Mouse (Mus musculus) spleen, adult 2 months (tissue): Measurements from ENCODE around the gene Timm23. TPM values are rescaled to one million over a fixed set of nuclear protein-coding genes. Genes with fewer than 3 reads are reported as not detected.
A peak's percentile ranks its signal among the peaks of the same experiment; 100 is the strongest.
"Not testable (repeated sequence)": the region's sequence is repeated elsewhere in the genome, so short reads cannot be mapped to it uniquely, and the experiment has no call there.

ENCODE experiments used
- DNase-seq, 2 experiments: peaks; one replicate each; pipeline versions ENCODE4 v3.0.0 to v3.0.0-alpha.2; 2012 to 2021; ENCODE audit warnings: low spot score in 2 of 2, low read depth in 1 of 2
- H3K27ac ChIP-seq: fragments of 200-500 bp; 2 replicates; pipeline ENCODE4 v1.5.1; 2012; ENCODE audit warnings: low read length, inconsistent platforms; ENCODE audit not compliant: insufficient read depth
- H3K27me3 ChIP-seq: fragments of 200-500 bp; 2 replicates; pipeline ENCODE4 v1.6.1; 2012; ENCODE audit warnings: mild to moderate bottlenecking, moderate library complexity, low read length, inconsistent platforms; ENCODE audit not compliant: control insufficient read depth, insufficient read depth
- H3K36me3 ChIP-seq: fragments of 200-500 bp; 2 replicates; pipeline ENCODE4 v1.6.1; 2012; ENCODE audit warnings: mild to moderate bottlenecking, low read length, inconsistent platforms; ENCODE audit not compliant: control insufficient read depth, insufficient read depth
- H3K4me1 ChIP-seq: fragments of 200-500 bp; 2 replicates; pipeline ENCODE4 v1.6.1; 2011; ENCODE audit warnings: inconsistent platforms; ENCODE audit not compliant: control insufficient read depth, insufficient read depth, insufficient read length
- H3K4me3 ChIP-seq: fragments of 200-500 bp; 2 replicates; pipeline ENCODE4 v1.5.1; 2011; ENCODE audit warnings: mild to moderate bottlenecking, inconsistent platforms; ENCODE audit not compliant: insufficient read depth, insufficient read length; ENCODE audit errors: extremely low read depth
- CTCF ChIP-seq: fragments of 200-500 bp; IDR thresholded peaks from 2 replicates; pipeline ENCODE4 v1.5.1; 2011; ENCODE audit warnings: mild to moderate bottlenecking, inconsistent platforms; ENCODE audit not compliant: insufficient read depth, insufficient read length, insufficient replicate concordance; ENCODE audit errors: extremely low read depth
- POLR2A ChIP-seq: fragments of 200-500 bp; IDR thresholded peaks from 2 replicates; pipeline ENCODE4 v1.6.1; 2011; ENCODE audit warnings: low read depth, low read length, inconsistent platforms
- WGBS: fragments of 180-500 bp; shearing (Covaris S2); methylation state at CpG from one replicate; pipeline ENCODE4 v1.1.7; 2018; 5-methylcytosine and 5-hydroxymethylcytosine counted together
- polyA plus RNA-seq: library from polyadenylated mRNA; depleted of rRNA; stranded (reverse); fragments of >200 nt; gene quantifications from 2 replicates; pipeline ENCODE4 v1.2.3, GENCODE M21; 2012

Gene Timm23
- polyA plus RNA-seq, 1 experiment = 64.2 TPM

- Histone ChIP-seq H3K4me1 (no peaks in the 10 kb centered on the region), H3K27ac (no peak overlapping the region), H3K4me3 (no peak overlapping the region), H3K27me3 (no peaks in the 10 kb centered on the region), H3K36me3 (peaks cover 28% of the 10 kb centered on the region)
- TF ChIP-seq POLR2A (no peak), CTCF (peak; percentile 70; the same call in 1 of the 2 replicates)
- WGBS = 43% methylated on average over 3 of the region's 3 CpGs
- peak in 1 of 2 experiments; percentile 41 for DNase-seq
Observed at GRCm38 (mm10) chr14:32192437-32192836, 9.3 kb downstream of the Timm23 start.

GRCm38 (mm10) chr14:32191926-32192325 is 9.8 kb downstream of the Timm23 start:
- H3K27ac ChIP-seq = no peak overlapping the region
- DNase-seq = no peak
- TF ChIP-seq POLR2A = no peak
- TF ChIP-seq CTCF = no peak
- 80% methylated on average over 5 of the region's 5 CpGs for WGBS
- H3K27me3 ChIP-seq = no peaks in the 10 kb centered on the region
- H3K4me1 ChIP-seq = no peaks in the 10 kb centered on the region
- H3K4me3 ChIP-seq = no peak overlapping the region
- H3K36me3 ChIP-seq = peaks cover 31% of the 10 kb centered on the region

GRCm38 (mm10) chr14:32190627-32191391 is 10.9 kb downstream of the Timm23 start:
- Histone ChIP-seq H3K27ac (no peak overlapping the region), H3K36me3 (peaks cover 33% of the 10 kb centered on the region), H3K4me3 (no peak overlapping the region), H3K4me1 (no peaks in the 10 kb centered on the region), H3K27me3 (no peaks in the 10 kb centered on the region)
- TF ChIP-seq CTCF = no peak
- no peak for TF ChIP-seq POLR2A
- 92% methylated on average over 6 of the region's 6 CpGs for WGBS
- DNase-seq = no peak

GRCm38 (mm10) chr14:32183846-32184245 is 17.9 kb downstream of the Timm23 start:
- TF ChIP-seq CTCF = no peak
- TF ChIP-seq POLR2A = no peak
- no peak for DNase-seq
- WGBS = 93% methylated on average over 4 of the region's 4 CpGs
- Histone ChIP-seq H3K4me1 (no peaks in the 10 kb centered on the region), H3K27ac (no peak overlapping the region), H3K27me3 (no peaks in the 10 kb centered on the region), H3K36me3 (peaks cover 40% of the 10 kb centered on the region), H3K4me3 (no peak overlapping the region)

- TF ChIP-seq POLR2A (no peak), CTCF (no peak)
- no peak overlapping the region for H3K27ac ChIP-seq
- H3K4me1 ChIP-seq = no peaks in the 10 kb centered on the region
- DNase-seq = no peak
- 89% methylated on average over 6 of the region's 6 CpGs for WGBS
- no peak overlapping the region for H3K4me3 ChIP-seq
- H3K36me3 ChIP-seq = peaks cover 28% of the 10 kb centered on the region
- no peaks in the 10 kb centered on the region for H3K27me3 ChIP-seq
Observed at GRCm38 (mm10) chr14:32180861-32181260, 20.8 kb downstream of the Timm23 start.

- no peaks in the 10 kb centered on the region for H3K4me1 ChIP-seq
- H3K4me3 ChIP-seq = no peak overlapping the region
- no peak for TF ChIP-seq CTCF
- TF ChIP-seq POLR2A = no peak
- WGBS = 89% methylated on average over 10 of the region's 10 CpGs
- H3K27me3 ChIP-seq = no peaks in the 10 kb centered on the region
- DNase-seq = no peak
- no peak overlapping the region for H3K27ac ChIP-seq
- H3K36me3 ChIP-seq = peaks cover 30% of the 10 kb centered on the region
Observed at GRCm38 (mm10) chr14:32179393-32180195, 22.1 kb downstream of the Timm23 start.

GRCm38 (mm10) chr14:32176590-32176989 is 25.1 kb downstream of the Timm23 start:
- not testable (repeated sequence) for DNase-seq, H3K4me1 ChIP-seq, H3K4me3 ChIP-seq, H3K27me3 ChIP-seq, H3K27ac ChIP-seq
- H3K36me3 ChIP-seq = peaks cover 31% of the 10 kb centered on the region
- WGBS = 92% methylated on average over 5 of the region's 5 CpGs
